Mouse (Mus musculus) hindbrain, embryonic 15.5 days (tissue): ENCODE measurements around the gene Tgds. TPM values are rescaled to one million over a fixed set of nuclear protein-coding genes. Genes with fewer than 3 reads are reported as not detected.
"Not testable (repeated sequence)": the region's sequence is repeated elsewhere in the genome, so short reads cannot be mapped to it uniquely, and the experiment has no call there.

Experiments used
- ATAC-seq: fragments of 200-750 bp; cut with Nextera tagmentation; 2 replicates; pipeline ENCODE4 v1.8.0; 2017; ENCODE audit warnings: low read depth, moderate number of reproducible peaks, moderate TSS enrichment; ENCODE audit not compliant: low FRiP score
- H3K27ac ChIP-seq: fragments of 300-500 bp; sonication (generic); replicated peaks from 2 replicates; pipeline ENCODE4 v1.5.1; 2015; ENCODE audit warnings: mild to moderate bottlenecking, inconsistent platforms
- H3K27me3 ChIP-seq: fragments of 300-500 bp; sonication (generic); 2 replicates; pipeline ENCODE4 v1.6.1; 2015; ENCODE audit warnings: control low read depth, inconsistent platforms
- H3K36me3 ChIP-seq: fragments of 300-500 bp; sonication (generic); 2 replicates; pipeline ENCODE4 v1.6.1; 2015; ENCODE audit warnings: control low read depth, inconsistent platforms
- H3K4me1 ChIP-seq: fragments of 300-500 bp; sonication (generic); replicated peaks from 2 replicates; pipeline ENCODE4 v1.6.1; 2015; ENCODE audit warnings: control low read depth, inconsistent platforms
- H3K4me2 ChIP-seq: fragments of 300-500 bp; sonication (generic); 2 replicates; pipeline ENCODE4 v1.6.1; 2015; ENCODE audit warnings: moderate library complexity, mild to moderate bottlenecking, inconsistent platforms
- H3K4me3 ChIP-seq: fragments of 300-500 bp; sonication (generic); 2 replicates; pipeline ENCODE4 v1.5.1; 2015; ENCODE audit warnings: mild to moderate bottlenecking, inconsistent platforms
- H3K9ac ChIP-seq: fragments of 300-500 bp; sonication (generic); 2 replicates; pipeline ENCODE4 v1.6.1; 2015; ENCODE audit warnings: inconsistent platforms
- H3K9me3 ChIP-seq: fragments of 300-500 bp; sonication (generic); 2 replicates; pipeline ENCODE4 v1.6.1; 2016; ENCODE audit warnings: control low read depth, inconsistent platforms
- WGBS: fragments of 180-500 bp; shearing (Covaris S2); methylation state at CpG from one replicate; pipeline ENCODE4 v1.1.7; 2015; 5-methylcytosine and 5-hydroxymethylcytosine counted together
- polyA plus RNA-seq: library from polyadenylated mRNA; unstranded; fragments of >200 nt; fragmentation: Nextera tagmentation; extraction: Ambion mirVana; gene quantifications from 2 replicates; pipeline ENCODE4 v1.2.1, GENCODE M21; 2015

Tgds gene
- polyA plus RNA-seq, 1 experiment from 2014 or later, result 15.1 TPM

DNA sequence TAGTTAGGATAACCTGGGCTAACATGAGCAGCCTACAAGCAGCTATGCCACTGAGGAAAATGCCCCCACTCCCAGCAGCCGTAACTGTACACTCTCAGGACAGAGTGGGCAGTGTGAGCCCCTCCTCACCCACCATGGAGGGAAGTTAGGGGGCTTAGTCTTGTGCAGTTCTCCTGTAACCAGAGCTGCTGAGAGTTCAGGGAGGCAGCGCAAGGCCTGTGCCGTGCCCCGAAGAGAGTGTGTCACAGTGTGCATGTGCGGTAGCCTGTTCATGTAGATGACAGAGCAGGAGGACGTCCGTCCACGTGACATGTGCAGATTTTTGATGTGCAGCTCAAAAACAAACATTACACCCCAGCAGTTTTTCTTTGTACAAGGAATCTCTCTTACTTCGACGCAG is 24.2 kb upstream of the Tgds start:
- Histone ChIP-seq H3K4me3 (no peak overlapping the region), H3K4me1 (no peaks in the 10 kb centered on the region), H3K9ac (no peak overlapping the region), H3K27ac (no peak overlapping the region), H3K27me3 (no peaks in the 10 kb centered on the region), H3K36me3 (peaks cover 31% of the 10 kb centered on the region), H3K4me2 (no peak overlapping the region), H3K9me3 (no peaks in the 10 kb centered on the region)
- no peak for ATAC-seq
- 88% methylated on average over 10 of the region's 10 CpGs for WGBS

DNA sequence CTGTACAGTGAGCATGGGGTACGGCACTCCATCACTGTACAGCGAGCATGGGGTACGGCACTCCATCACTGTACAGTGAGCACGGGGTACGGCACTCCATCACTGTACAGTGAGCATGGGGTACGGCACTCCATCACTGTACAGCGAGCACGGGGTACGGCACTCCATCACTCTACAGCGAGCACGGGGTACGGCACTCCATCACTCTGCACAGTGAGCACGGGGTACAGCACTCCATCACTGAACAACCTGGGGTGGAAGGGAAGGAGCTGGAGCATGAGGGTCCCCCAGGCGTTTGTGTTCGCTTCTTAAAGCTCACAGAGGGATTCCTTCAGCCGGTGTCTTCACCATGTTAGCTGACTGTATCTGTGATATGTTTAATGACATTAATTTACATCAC is 23.5 kb upstream of the Tgds start:
- H3K36me3 ChIP-seq, result peaks cover 25% of the 10 kb centered on the region
- not testable (repeated sequence) for ATAC-seq, H3K9ac ChIP-seq, H3K4me2 ChIP-seq, H3K27ac ChIP-seq, H3K9me3 ChIP-seq, H3K27me3 ChIP-seq, H3K4me3 ChIP-seq, H3K4me1 ChIP-seq
- 92% methylated on average over 16 of the region's 16 CpGs for WGBS

DNA sequence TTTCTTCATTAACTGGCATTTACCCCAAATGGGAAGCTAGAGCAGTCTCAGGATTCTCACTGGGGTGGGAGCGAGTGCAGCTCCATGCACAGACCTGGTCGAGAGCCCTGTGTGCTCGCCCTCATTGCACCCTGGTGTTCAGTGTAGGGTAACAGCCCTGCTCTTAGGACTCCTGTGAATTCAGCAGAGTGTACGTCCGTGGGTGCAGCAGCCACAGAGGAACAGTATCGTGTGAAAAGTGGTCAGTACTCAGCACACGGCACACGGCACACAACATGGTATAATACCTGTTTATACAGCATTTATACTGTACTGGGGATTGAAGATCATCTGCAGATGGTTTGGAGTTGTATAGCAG is 19.7 kb upstream of the Tgds start:
- no peak overlapping the region for H3K4me2 ChIP-seq
- no peak overlapping the region for H3K27ac ChIP-seq
- no peak overlapping the region for H3K4me3 ChIP-seq
- no peak overlapping the region for H3K9ac ChIP-seq
- WGBS, result 96% methylated on average over 8 of the region's 8 CpGs
- H3K27me3 ChIP-seq, result no peaks in the 10 kb centered on the region
- H3K9me3 ChIP-seq, result no peaks in the 10 kb centered on the region
- 0 out of 2 replicates have a peak, but pooled peaks cover 8% of the 10 kb centered on the region for H3K36me3 ChIP-seq
- no peak for ATAC-seq
- H3K4me1 ChIP-seq, result no peaks in the 10 kb centered on the region

DNA sequence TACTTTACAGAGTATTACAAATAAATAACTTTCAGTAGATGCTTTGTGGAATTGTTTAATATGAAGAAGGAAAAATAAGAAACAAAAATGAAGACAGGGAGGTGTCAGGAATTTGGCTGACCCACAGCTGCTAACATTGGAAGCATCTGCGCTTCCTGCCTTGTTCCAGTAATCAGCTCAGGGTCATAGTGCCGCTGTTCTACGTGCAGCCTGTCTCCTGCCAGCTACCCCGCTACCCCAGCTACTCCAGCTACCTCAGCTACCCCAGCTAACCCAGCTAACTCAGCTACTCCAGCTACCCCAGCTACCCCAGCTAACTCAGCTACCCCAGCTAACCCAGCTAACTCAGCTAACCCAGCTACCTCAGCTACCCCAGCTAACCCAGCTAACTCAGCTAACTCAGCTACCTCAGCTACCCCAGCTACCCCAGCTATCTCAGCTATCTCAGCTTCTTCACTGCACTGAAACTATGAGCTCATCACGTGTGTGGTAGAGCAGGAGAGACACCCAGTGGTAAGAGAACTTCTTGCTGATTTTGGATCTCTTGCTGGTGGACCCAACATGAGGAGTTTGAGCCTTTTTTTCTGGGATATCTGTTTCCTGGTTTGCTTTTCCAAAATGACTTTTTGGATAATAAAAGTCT is 19.2 kb upstream of the Tgds start:
- H3K27ac ChIP-seq, result no peak overlapping the region
- H3K4me3 ChIP-seq, result no peak overlapping the region
- no peak overlapping the region for H3K9ac ChIP-seq
- no peak overlapping the region for H3K4me2 ChIP-seq
- H3K36me3 ChIP-seq, result 0 out of 2 replicates have a peak, but pooled peaks cover 8% of the 10 kb centered on the region
- ATAC-seq, result no peak
- 85% methylated on average over 5 of the region's 5 CpGs for WGBS
- no peaks in the 10 kb centered on the region for H3K9me3 ChIP-seq
- H3K4me1 ChIP-seq, result no peaks in the 10 kb centered on the region
- no peaks in the 10 kb centered on the region for H3K27me3 ChIP-seq

DNA sequence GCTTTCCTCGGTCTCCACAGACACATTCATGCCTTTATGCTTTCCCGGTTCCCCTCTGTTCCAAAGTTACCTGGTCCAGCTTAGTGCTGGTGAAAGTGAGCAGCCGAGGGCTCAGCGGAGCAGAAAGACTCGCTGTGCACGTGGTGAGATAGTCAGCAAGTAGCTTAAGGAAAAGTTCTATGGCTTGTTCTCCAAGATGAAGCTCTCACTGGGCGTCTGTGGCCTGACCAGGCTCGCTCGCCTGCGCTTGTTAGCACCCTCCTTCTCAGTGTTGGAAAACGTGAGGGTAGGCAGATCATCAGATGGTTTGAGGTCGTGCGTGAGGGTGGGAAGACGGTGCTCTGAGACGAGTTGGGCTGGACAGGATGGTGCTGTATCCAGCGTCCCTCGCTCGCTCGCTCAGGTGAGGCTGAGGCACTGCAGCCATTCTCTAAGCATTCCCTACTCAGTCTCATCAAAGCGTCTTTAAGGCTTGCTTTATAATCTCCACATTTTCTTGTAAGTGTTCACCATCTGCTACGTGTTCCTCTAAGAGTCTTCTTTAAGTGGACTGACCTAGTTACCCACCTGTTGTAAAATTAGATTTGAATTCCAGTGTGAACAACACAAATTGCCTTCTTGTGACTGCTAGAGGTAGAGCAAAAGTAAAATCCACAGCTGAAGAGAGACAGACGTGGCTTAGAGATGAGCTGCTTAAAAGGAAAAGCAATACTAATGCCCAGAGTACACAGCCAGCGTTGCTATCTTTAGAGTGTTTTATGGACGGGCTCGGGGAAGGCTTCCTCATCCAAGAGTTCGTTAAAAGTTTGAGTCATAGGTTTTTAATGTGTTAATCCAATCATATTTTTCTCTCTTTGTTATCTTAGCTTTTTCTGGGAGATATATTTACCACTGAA is 18.3 kb upstream of the Tgds start:
- H3K27me3 ChIP-seq, result no peaks in the 10 kb centered on the region
- H3K4me1 ChIP-seq, result no peaks in the 10 kb centered on the region
- H3K4me2 ChIP-seq, result no peak overlapping the region
- 0 out of 2 replicates have a peak, but pooled peaks cover 8% of the 10 kb centered on the region for H3K36me3 ChIP-seq
- H3K9ac ChIP-seq, result no peak overlapping the region
- ATAC-seq, result no peak
- no peaks in the 10 kb centered on the region for H3K9me3 ChIP-seq
- 93% methylated on average over 26 of the region's 26 CpGs for WGBS
- no peak overlapping the region for H3K4me3 ChIP-seq
- H3K27ac ChIP-seq, result no peak overlapping the region

DNA sequence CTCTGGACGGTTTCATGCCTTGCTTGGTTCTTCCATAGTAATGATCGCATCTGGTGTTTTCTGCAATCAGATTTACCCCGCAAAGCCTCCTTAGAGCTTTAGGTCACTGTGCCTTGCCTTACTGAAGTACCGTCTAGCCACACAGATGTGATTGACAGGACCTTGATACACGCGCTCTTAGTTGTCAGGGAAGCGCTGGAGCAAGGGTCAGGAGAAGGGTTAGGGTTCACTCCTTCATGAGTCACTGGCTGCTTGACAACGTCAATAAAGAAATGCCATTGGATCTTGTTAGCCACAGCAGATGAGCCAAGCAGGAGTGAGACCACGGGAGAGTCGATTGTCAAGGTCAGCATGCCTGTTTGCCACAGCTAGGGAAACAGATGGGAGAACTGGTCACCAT is 16.0 kb upstream of the Tgds start:
- ATAC-seq, result no peak
- H3K4me3 ChIP-seq, result no peak overlapping the region
- H3K9ac ChIP-seq, result no peak overlapping the region
- H3K4me1 ChIP-seq, result no peaks in the 10 kb centered on the region
- no peak overlapping the region for H3K4me2 ChIP-seq
- H3K27me3 ChIP-seq, result no peaks in the 10 kb centered on the region
- H3K36me3 ChIP-seq, result no peaks in the 10 kb centered on the region
- 70% methylated on average over 10 of the region's 10 CpGs for whole genome bisulfite sequencing
- no peak overlapping the region for H3K27ac ChIP-seq
- H3K9me3 ChIP-seq, result no peaks in the 10 kb centered on the region

DNA sequence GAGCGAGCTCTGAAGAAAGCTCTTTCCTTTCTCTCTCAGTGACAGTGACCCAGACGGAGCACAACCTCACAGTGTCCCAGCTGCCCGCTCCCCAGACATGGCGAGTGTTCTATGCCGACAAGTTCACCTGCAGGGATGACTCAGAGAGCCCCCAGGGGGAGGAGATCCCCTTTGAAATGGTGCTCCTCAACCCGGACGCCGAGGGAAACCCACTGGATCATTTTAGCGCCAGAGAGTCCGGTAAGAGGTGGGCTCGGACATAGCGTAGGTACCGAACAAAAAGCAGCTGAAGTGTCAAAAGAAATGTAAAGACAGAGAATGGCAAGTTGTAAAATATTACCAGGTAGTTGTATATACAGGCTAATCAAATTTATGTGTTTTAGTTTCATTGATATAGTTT is 15.5 kb upstream of the Tgds start:
- Histone ChIP-seq H3K9ac (no peak overlapping the region), H3K4me3 (no peak overlapping the region), H3K27ac (no peak overlapping the region), H3K9me3 (no peaks in the 10 kb centered on the region), H3K27me3 (no peaks in the 10 kb centered on the region), H3K4me2 (no peak overlapping the region), H3K36me3 (no peaks in the 10 kb centered on the region), H3K4me1 (no peaks in the 10 kb centered on the region)
- ATAC-seq, result no peak
- WGBS, result 92% methylated on average over 13 of the region's 13 CpGs

DNA sequence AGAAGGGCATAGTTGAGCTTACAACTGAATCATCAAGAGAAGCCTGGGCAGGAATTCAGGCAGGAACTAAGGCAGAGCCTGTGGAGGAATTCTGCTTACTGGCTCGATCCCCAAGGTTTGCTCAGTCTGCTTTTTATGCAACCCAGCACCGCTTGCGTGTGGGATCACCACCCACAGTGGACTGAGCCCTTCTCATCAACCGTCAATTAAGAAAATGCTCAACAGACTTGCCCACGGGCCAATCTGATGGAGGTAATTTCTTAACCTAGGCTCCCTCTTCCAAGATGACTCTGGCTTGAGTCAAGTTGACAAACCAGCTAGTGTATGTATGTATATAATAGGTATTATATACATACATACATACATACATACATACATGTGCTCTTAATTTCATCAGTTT is 9.7 kb upstream of the Tgds start:
- H3K36me3 ChIP-seq, result peaks cover 18% of the 10 kb centered on the region
- no peak overlapping the region for H3K9ac ChIP-seq
- H3K4me3 ChIP-seq, result no peak overlapping the region
- WGBS, result 96% methylated on average over 5 of the region's 5 CpGs
- H3K4me1 ChIP-seq, result peaks cover 12% of the 10 kb centered on the region
- H3K4me2 ChIP-seq, result no peak overlapping the region
- H3K9me3 ChIP-seq, result no peaks in the 10 kb centered on the region
- no peak overlapping the region for H3K27ac ChIP-seq
- H3K27me3 ChIP-seq, result no peaks in the 10 kb centered on the region
- ATAC-seq, result no peak

DNA sequence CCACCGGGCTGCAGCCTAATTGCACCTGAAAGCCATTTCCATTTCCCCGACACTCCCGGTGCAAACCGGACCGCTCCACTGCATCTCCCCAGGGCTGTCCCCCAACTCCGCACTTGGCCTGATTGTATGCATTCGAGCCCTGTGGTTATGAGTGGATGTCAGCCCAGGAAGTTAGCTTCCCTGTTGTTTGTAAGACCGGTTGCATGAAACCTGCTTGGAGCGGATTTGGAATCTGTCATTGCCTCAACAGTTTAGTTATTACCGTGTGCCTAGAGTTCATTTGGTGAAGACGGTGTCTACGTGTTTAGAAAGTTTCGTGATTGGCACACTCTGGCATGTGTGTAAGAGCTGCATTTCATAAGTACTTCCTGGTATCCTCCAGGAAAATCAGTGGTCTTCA is 4.9 kb upstream of the Tgds start:
- peak overlapping the region; percentile 79 for H3K27ac ChIP-seq
- H3K27me3 ChIP-seq, result no peaks in the 10 kb centered on the region
- peak; percentile 17; the same call in 1 of the 2 replicates for ATAC-seq
- WGBS, result 1% methylated on average over 13 of the region's 13 CpGs
- H3K36me3 ChIP-seq, result peaks cover 18% of the 10 kb centered on the region
- peaks cover 22% of the 10 kb centered on the region for H3K4me1 ChIP-seq
- peak overlapping the region; percentile 84 for H3K4me2 ChIP-seq
- H3K4me3 ChIP-seq, result peak overlapping the region; percentile 79
- H3K9me3 ChIP-seq, result no peaks in the 10 kb centered on the region
- H3K9ac ChIP-seq, result peak overlapping the region; percentile 78

DNA sequence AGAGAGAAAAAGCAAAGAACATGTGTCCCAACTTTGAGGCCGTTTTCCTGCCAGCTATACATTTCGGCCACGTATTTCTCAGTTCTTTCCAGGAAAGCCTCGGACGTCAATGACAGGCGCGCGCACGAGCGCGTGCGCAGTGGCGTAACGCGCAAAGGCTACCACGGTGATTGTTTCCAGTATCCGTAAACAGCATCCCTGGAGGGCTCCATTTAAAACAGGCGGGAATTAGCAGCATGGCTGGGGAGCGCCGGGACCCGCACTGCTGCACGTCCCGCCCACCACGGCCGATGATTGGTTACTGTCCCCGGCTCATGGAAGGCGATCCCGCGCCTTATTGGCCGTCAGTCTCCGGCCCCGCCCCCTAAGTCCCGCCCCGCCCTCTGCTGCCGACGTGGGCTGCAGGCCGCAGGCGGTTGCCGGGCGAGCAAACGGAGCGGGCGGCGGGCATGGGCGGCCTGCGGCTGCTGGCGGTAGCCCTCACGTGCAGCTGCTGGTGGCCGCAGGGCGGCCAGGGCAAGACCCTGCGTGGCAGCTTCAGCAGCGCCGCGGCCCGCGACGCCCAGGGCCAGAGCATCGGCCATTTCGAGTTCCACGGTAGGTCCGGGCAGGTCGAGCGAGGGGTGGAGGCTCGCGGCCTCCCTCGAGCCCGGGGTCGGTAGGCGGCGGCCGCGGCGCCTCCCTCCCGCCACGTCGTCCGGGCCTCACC is 4.3 kb upstream of the Tgds start, which contains the start of gene Gpr180:
TSS of gene Gpr180 (plus strand) at position 415 of the 709 bp plus-strand sequence.
- Histone ChIP-seq H3K27me3 (no peaks in the 10 kb centered on the region), H3K36me3 (peaks cover 14% of the 10 kb centered on the region), H3K4me3 (peak within 1 kb of the TSS; percentile 79), H3K4me1 (peaks cover 25% of the 10 kb centered on the region), H3K9ac (peak within 1 kb of the TSS; percentile 78), H3K9me3 (no peaks in the 10 kb centered on the region), H3K27ac (peak within 1 kb of the TSS; percentile 79), H3K4me2 (peak within 1 kb of the TSS; percentile 84)
- under 1% methylated on average over 62 of the region's 77 CpGs for WGBS
- peak; percentile 94 for ATAC-seq

DNA sequence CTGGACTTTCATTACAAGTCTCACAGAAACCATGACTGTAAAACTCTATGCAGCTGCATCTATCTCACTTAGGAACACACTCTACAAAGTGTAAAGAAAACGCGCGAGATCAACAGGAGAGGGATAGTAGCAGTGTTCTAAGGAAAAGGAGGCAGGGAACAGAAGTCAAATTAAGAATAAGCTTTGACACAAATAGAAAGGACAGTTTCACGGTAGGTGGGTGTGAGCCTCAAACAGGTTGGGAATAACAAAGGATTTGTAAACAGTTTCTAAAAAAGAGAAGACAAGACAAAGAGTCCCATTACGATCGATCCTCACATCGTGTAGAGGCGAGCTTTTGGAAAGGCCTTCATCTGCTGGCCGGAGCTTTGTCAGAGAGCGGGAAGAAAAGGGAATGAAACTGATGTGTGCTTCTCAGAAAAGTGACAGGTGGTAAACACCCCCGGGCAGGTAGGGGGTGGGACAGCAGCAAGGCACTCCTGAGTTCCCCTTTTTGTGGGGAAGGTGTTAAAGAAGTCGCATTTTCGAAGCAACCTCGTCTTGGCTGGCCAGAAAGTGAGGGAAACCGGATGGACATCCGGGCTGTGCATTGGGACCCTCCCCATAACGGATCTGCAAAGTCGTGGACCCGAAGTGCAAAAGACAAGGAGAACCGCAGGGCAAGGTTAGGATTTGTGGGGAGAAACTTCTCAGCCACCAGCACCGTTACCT is 469 bp downstream of the Tgds start:
- Histone ChIP-seq H3K4me2 (peak overlapping the region; percentile 75), H3K9me3 (no peaks in the 10 kb centered on the region), H3K27me3 (no peaks in the 10 kb centered on the region), H3K36me3 (peaks cover 16% of the 10 kb centered on the region), H3K9ac (peak overlapping the region; percentile 70), H3K27ac (peak overlapping the region; percentile 63), H3K4me1 (peaks cover 22% of the 10 kb centered on the region), H3K4me3 (peak overlapping the region; percentile 66)
- ATAC-seq, result peak; percentile 23; the same call in 1 of the 2 replicates
- 11% methylated on average over 21 of the region's 21 CpGs for WGBS
